Mouse (Mus musculus): ENCODE measurements at regions not wholly inside any gene's neighbourhood (a gene's known extent, or its start where the extent isn't known, plus 50 kb on each side); places are given as distances from the start of the nearest gene placed in this dataset.
"Not testable (repeated sequence)": the region's sequence is repeated elsewhere in the genome, so short reads cannot be mapped to it uniquely, and the experiment has no call there.

- WGBS, result 38% methylated on average over 1 of the region's 1 CpGs
These were observed 84.3 kb downstream of the 1810013L24Rik start for GRCm38 (mm10) chr16:8914183-8914582.

GRCm38 (mm10) chr16:8916091-8916490 is 86.2 kb downstream of the 1810013L24Rik start:
- no peak for TF ChIP-seq POLR2A (IDR thresholded peaks at IDR 0.05; ENCODE audit: insufficient read depth, low read depth, low read length)
- TF ChIP-seq CTCF (IDR thresholded peaks at IDR 0.05), result no peak
- TF ChIP-seq EP300 (IDR thresholded peaks at IDR 0.05; ENCODE audit: insufficient read depth, low read depth, low read length), result no peak
- Histone ChIP-seq H3K4me3 (no peak overlapping the region), H3K4me1 (ENCODE audit: control insufficient read depth, insufficient read depth, low read length) (no peaks in the 10 kb centered on the region), H3K27me3 (ENCODE audit: control insufficient read depth, insufficient read depth, low read length) (no peaks in the 10 kb centered on the region), H3K9ac (ENCODE audit: low read depth, low read length) (no peak overlapping the region), H3K36me3 (ENCODE audit: control insufficient read depth, insufficient read depth, low read length) (no peaks in the 10 kb centered on the region), H3K79me2 (replicated peaks; ENCODE audit: control insufficient read depth, insufficient read depth, low read length) (no peaks in the 10 kb centered on the region), H3K27ac (no peak overlapping the region)
- intact Hi-C loops (cut with DNase I), result no loop called here
- 48% methylated on average over 7 of the region's 7 CpGs for WGBS
- no peak for DNase-seq

More at GRCm38 (mm10) chr16:8914183-8914582, 84.3 kb downstream of the 1810013L24Rik start:
- H3K4me3 ChIP-seq; intact Hi-C loops (cut with DNase I); H3K9ac ChIP-seq (ENCODE audit: low read depth, low read length); H3K36me3 ChIP-seq (ENCODE audit: control insufficient read depth, insufficient read depth, low read length); DNase-seq; H3K4me1 ChIP-seq (ENCODE audit: control insufficient read depth, insufficient read depth, low read length); H3K79me2 ChIP-seq (replicated peaks; ENCODE audit: control insufficient read depth, insufficient read depth, low read length); H3K27me3 ChIP-seq (ENCODE audit: control insufficient read depth, insufficient read depth, low read length); H3K27ac ChIP-seq: not testable (repeated sequence)

- Histone ChIP-seq H3K4me3 (no peak overlapping the region), H3K4me1 (ENCODE audit: control insufficient read depth, insufficient read depth, low read length) (no peaks in the 10 kb centered on the region), H3K79me2 (replicated peaks; ENCODE audit: control insufficient read depth, insufficient read depth, low read length) (no peaks in the 10 kb centered on the region), H3K27ac (no peak overlapping the region), H3K27me3 (ENCODE audit: control insufficient read depth, insufficient read depth, low read length) (no peaks in the 10 kb centered on the region), H3K36me3 (ENCODE audit: control insufficient read depth, insufficient read depth, low read length) (no peaks in the 10 kb centered on the region), H3K9ac (ENCODE audit: low read depth, low read length) (no peak overlapping the region)
- TF ChIP-seq EP300 (IDR thresholded peaks at IDR 0.05; ENCODE audit: insufficient read depth, low read depth, low read length), result no peak
- TF ChIP-seq POLR2A (IDR thresholded peaks at IDR 0.05; ENCODE audit: insufficient read depth, low read depth, low read length), result no peak
- no peak for TF ChIP-seq CTCF (IDR thresholded peaks at IDR 0.05)
- intact Hi-C loops (cut with DNase I), result no loop called here
- peak in 1 of 2 experiments; percentile 16 for DNase-seq
- 67% methylated on average over 9 of the region's 9 CpGs for WGBS
These were observed 89.0 kb downstream of the 1810013L24Rik start for GRCm38 (mm10) chr16:8918741-8919535.

GRCm38 (mm10) chr16:8924732-8925131 is 94.8 kb downstream of the 1810013L24Rik start:
- Histone ChIP-seq H3K36me3 (ENCODE audit: control insufficient read depth, insufficient read depth, low read length) (no peaks in the 10 kb centered on the region), H3K4me1 (ENCODE audit: control insufficient read depth, insufficient read depth, low read length) (peaks cover 2% of the 10 kb centered on the region; the same call in 1 of the 2 replicates), H3K27me3 (ENCODE audit: control insufficient read depth, insufficient read depth, low read length) (no peaks in the 10 kb centered on the region), H3K9ac (ENCODE audit: low read depth, low read length) (no peak overlapping the region), H3K79me2 (replicated peaks; ENCODE audit: control insufficient read depth, insufficient read depth, low read length) (no peaks in the 10 kb centered on the region), H3K27ac (no peak overlapping the region), H3K4me3 (no peak overlapping the region)
- intact Hi-C loops (cut with DNase I), result no loop called here
- 65% methylated on average over 4 of the region's 4 CpGs for WGBS
- TF ChIP-seq EP300 (IDR thresholded peaks at IDR 0.05; ENCODE audit: insufficient read depth, low read depth, low read length) (no peak), POLR2A (IDR thresholded peaks at IDR 0.05; ENCODE audit: insufficient read depth, low read depth, low read length) (no peak), CTCF (IDR thresholded peaks at IDR 0.05) (no peak)
- DNase-seq, result peak; percentile 26 to 38

DNA sequence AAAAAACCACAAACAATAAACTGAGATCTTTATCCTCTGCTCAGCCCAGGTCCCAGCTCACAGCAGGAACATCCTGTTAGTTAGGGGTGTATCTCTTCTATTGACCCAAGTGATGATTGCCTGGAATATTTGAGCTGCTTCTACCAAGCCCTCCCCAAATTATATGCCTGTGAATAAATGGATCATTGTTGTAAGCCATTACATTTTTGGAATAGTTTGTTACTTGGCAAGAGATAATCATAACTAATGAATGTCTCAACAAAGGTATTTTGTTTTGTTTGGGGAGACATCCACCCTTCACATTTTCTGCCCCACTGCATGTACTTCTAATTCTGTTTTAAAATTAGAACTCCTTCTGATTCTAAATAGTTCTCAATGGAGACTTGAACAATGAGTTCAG is 102.1 kb downstream of the 1810013L24Rik start:
- TF ChIP-seq EP300 (IDR thresholded peaks at IDR 0.05; ENCODE audit: insufficient read depth, low read depth, low read length) (no peak), POLR2A (IDR thresholded peaks at IDR 0.05; ENCODE audit: insufficient read depth, low read depth, low read length) (no peak), CTCF (IDR thresholded peaks at IDR 0.05) (no peak)
- H3K9ac ChIP-seq (ENCODE audit: low read depth, low read length), result no peak overlapping the region
- H3K79me2 ChIP-seq (replicated peaks; ENCODE audit: control insufficient read depth, insufficient read depth, low read length), result no peaks in the 10 kb centered on the region
- H3K27me3 ChIP-seq (ENCODE audit: control insufficient read depth, insufficient read depth, low read length), result no peaks in the 10 kb centered on the region
- no peak overlapping the region for H3K27ac ChIP-seq
- H3K36me3 ChIP-seq (ENCODE audit: control insufficient read depth, insufficient read depth, low read length), result no peaks in the 10 kb centered on the region
- H3K4me1 ChIP-seq (ENCODE audit: control insufficient read depth, insufficient read depth, low read length), result no peaks in the 10 kb centered on the region
- DNase-seq, result no peak
- intact Hi-C loops (cut with DNase I), result no loop called here
- H3K4me3 ChIP-seq, result no peak overlapping the region

DNA sequence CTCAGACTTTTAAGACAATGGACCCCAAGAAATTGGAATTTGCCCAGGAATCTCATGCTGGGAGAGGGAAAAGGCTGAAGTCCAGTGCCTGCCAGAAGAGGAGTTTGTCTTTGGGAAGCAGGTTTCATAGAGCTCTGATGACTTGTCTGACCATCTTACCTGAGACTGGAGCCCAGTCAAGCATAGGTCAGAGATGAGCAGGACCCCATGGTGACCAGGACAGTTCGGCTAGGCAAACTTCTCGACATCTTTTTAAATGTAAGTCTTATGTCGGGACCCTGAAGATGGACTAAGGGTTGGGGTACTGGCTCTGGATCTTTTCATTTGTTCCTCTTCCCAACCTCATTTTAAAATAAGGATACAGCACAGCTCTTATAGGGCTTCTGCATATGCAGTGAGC is 103.2 kb downstream of the 1810013L24Rik start:
- Histone ChIP-seq H3K27ac (no peak overlapping the region), H3K4me1 (ENCODE audit: control insufficient read depth, insufficient read depth, low read length) (no peaks in the 10 kb centered on the region), H3K27me3 (ENCODE audit: control insufficient read depth, insufficient read depth, low read length) (no peaks in the 10 kb centered on the region), H3K36me3 (ENCODE audit: control insufficient read depth, insufficient read depth, low read length) (no peaks in the 10 kb centered on the region), H3K79me2 (replicated peaks; ENCODE audit: control insufficient read depth, insufficient read depth, low read length) (no peaks in the 10 kb centered on the region), H3K9ac (ENCODE audit: low read depth, low read length) (no peak overlapping the region), H3K4me3 (no peak overlapping the region)
- intact Hi-C loops (cut with DNase I), result no loop called here
- TF ChIP-seq POLR2A (IDR thresholded peaks at IDR 0.05; ENCODE audit: insufficient read depth, low read depth, low read length) (no peak), CTCF (IDR thresholded peaks at IDR 0.05) (no peak), EP300 (IDR thresholded peaks at IDR 0.05; ENCODE audit: insufficient read depth, low read depth, low read length) (no peak)
- 81% methylated on average over 3 of the region's 3 CpGs for WGBS
- no peak for DNase-seq
